Mouse (Mus musculus) skeletal muscle tissue, adult 2 months (tissue): ENCODE measurements around the gene Pdha1.

Experiments used
- DNase-seq: peaks from one replicate; pipeline ENCODE4 v3.0.0-alpha.2; 2012; ENCODE audit warnings: low read depth, low spot score

The Pdha1 gene

DNA sequence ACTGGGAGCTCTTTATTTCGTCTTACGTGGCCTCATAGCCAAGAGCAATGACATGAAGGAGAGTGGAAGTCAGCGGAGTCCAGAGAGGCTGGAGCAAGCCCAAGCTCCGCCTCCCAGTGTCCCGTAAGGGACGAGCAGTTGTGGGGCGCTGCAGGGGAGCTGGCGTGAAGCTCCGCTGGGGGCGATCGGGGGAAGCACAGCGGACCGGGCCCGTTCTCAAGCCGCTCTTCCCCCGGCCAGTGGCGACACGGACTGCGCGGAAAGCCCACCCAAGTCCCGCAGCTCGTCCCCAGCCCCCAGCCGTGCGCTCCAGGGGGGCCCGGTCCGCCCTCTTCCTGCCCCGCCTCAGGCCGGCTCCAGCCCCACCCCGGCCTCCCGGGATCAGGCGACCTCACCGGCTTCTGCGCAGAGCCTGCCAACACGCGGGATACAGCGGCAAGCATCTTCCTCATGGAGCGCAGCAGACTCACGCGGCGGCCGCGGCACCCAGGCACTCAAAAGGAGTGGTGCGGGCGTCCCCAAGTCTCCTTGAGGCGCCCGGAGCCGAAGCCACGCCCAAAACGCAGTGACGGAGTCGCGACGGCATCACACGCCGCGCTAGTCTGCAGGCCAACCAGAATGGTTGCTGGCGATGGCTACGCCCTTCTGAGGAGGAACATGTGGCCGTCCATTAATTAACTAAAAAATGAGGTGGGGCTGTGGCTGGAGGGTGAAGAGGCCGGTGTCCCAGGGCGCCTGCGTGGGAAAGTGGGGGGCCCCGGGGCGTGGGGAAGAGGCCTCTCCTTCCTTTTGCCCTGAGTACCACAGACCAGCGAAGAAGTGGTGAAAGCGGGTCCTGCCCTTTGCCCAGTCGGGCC is at the start of gene Pdha1:
Gene Pdha1, minus strand, starts transcription at position 553 of the 857 bp plus-strand sequence.
- peak; percentile 88 for DNase-seq

DNA sequence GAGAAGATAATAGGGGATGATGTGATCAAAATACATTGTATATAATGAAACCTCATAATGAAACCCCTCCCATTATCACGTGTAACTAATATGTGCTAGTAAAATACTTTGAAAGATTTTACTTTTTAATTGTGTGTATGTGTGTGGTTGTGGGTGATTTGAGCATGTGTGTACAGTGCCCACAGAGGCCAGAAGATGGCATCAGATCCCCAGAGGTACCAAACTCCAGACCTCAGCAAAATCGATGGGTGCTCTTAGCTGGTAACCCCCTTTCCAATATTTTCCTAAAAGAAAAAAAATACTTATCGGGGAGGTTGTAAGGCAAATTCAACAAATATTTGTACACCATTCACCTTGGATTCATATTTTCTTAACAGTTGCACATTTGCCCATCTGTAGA is 40.8 kb upstream of the Pdha1 start:
- DNase-seq: no peak

DNA sequence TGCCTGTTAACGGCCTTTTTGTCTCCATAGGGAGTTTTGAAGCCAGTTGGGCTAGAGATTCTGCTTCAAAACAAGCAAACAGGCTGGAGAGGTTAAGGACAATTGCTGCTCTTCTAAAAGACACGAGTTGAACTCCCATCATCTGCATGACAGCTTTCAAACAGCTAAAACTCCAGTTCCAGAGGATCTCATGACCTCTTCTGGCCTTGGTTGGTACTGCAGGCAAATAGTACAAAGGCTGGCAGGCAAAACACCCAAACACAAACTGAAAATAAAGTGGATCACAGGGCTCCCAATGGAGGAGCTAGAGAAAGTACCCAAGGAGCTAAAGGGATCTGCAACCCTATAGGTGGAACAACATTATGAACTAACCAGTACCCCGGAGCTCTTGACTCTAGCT is 31.9 kb upstream of the Pdha1 start:
- peak; percentile 16 for DNase-seq

DNA sequence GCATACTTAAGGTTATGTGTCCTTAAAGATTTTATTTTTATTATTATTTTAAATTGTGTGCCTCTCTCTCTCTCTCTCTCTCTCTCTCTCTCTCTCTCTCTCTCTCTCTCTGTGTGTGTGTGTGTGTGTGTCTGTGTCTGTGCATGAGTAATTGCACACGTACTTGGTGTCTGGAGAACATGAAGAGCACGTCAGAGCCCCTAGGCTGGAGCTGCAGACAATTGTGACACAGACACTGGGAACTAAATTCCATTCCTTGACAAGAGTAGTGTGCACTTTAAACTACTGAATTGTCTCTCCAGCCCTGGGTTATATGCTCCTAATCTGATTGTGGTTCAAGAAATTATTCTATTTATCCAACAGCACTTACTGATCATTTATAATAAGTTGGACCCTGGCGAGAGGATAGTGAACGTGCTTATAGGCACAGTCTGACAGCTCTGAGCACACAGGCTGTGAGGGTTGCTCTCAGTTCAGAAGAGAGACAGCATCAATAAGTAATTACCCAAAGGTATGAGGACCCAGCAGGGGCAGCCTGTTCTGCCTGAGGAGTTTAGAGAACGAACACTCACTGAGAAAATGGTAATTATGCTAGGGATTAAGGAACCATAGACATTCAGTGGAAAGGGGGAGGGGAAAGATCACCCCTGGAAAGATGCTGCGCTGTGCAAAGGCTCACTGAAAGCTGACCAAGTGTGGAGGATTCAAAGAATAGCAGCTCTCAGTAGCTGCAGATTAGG is 28.2 kb upstream of the Pdha1 start:
- DNase-seq: no peak

DNA sequence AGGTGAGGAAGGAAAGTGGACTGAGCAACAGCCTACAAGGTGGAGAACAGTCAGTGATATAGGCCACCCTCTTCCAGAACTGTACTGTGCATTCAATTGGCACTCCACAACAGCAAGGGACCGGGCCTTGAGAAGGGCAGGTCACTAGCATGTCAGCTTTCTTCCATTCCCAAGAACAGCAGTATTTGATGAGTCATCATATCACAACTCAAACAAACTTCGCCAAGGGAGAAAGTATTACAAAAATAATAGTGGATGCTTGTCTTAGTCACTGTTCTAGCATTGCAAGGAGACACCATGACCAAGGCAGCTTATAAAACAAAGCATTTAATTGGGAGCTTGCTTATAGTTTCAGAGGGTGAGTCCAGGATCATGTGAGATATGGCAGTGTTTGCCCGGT is 26.0 kb upstream of the Pdha1 start:
- no peak for DNase-seq

DNA sequence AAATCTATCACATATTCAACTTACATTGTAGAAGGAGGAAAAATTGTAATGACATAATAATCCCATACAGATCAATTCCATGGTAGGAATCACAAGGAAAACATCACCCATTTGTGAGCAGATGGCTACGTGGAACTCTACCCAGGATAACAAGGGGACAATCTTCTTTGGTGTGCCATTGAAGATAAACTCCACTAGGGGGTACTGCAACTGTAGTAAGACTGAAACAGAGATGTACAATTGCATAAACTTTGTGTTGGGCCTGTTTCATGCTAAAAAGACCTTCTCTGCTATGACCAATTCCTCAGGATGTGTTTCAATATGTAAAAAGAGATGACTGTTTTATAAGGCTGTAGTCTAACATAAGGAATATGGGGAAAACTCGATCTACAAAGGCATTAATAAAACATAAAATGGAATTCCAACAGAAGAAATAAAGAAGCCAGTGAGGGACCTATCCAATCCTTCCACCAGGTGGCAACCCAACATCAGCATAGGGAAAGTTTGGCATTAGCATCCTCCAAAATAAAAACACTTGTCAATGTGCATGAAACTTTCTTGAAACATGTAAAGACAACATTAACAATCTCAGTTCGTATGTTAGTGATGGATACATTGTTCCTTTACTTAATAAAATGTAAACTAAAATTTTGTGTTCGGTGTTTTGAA is 15.1 kb upstream of the Pdha1 start:
- no peak for DNase-seq

DNA sequence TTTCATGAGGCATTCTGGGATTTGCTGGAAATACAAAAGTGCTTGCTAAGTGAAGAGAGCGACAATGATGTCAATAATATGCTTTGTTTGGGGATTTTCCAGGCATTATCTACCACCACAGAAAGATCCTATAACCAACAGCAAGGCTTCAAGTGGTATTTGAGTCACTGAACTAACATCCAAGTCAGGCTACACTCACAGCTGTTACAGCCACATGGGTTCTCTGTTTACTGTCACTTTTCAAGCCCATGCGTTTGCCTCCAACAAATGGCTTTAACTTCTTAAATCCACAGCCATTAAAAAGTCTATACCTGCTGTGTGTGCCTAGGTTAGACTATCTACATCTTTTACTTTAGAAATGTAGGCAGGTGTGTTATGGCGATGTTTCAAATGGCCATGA is 10.6 kb upstream of the Pdha1 start:
- no peak for DNase-seq

DNA sequence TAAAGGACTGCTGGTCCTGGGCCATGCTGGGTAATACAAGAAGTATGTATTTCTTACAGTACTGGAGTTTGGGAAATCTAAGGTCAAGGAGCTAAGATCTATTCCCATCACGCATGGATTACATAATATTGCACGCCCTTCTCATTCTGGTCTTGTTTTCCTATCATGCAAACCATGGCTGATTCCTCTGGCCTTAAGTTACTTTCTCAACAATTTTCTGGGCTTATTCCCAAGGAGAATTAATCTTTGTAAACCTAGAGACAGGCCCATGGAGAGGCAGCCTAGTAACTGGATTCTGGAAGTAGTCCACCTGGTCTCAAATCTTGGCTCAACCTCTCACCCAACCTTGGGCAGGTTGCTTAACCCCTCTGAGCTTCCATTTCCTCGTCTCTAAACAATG is 9.2 kb upstream of the Pdha1 start:
- no peak for DNase-seq

DNA sequence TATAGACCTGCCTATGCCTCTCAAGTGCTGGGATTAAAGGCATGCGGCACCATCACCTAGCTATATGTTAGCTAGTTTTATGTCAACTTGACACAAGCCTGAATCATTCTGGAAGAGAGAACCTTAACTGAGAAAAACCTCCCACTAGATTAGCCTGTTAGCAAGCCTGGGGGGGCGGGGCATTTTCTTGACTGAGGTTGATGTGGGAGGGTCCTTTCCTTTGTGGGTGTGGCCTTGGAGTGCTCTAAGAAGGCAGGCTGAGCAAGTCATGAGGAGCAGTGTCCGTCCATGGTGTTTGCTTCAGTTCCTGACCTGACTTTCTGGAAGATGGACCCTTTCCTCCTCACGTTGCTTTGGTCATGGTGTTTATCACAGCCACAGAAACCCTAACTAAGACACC is 8.6 kb upstream of the Pdha1 start:
- DNase-seq: no peak

DNA sequence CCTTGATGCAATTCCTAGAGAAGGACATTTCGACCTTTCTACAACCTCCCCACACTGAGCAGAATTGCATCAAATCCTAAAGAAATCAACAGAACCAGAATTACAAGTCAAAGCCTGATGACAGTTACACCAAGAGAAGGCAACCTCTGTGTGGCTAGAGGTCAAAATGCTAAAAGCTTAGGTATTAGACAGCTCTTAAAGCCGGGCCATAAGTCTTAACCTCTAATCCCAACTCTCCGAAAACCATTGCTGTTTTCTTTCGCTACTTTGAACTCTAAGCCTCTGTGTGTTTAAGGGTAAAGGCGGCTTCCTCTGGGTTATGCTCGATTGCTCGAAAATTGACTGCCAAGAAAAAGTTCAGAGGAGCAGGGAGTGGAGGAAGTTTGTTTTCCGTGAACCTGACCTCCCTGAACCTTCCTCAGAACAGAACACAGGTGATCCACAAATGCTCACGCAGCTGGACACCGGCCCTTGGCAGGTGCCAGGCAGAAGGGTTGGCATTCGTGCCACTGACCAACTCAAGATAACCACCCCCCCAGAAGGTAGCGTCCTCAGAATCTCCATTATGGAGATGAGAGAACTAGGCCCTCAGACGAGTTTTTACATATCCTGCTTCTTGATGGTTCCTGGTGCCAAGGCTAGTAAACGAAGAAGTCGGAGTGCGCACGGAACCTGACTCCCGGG is 894 bp downstream of the Pdha1 start:
- no peak for DNase-seq

DNA sequence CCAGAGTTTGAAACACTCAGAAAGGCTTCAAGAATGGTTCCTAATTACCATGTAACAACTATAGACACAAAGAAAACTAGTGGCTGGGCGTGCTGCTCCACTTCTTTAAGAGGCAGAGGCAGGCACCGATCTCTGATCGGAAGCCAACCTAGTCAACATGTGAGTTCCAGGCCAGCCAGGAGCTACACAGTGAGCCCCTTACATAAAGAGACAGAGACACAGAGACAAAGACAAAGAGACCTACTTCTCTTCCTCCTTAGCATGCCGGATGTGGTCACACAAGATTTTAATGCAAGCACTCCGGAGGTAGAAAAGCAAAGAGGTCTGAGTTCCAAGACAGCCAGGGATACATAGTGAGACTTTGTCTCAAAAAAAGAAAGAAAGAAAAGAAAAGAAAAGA is 2.1 kb downstream of the Pdha1 start:
- DNase-seq: no peak

DNA sequence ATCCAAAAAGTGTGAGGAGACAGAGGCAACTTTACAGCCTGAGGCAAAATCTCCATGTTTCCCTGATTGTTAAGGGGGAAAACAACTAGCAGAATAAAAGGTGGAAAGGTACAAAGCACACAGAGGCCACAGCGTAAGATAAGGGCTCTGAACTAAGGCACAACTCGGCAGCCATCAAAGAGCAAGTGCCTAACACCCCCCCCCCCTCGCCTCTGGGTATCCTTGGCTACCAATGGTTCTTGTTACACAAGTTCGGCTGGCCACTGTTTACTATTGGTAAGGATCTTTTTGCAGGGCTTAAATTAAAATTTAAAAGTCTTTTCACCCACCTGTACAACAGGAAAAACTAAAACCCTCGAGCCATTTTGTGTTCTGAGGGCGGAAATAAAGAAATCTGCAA is 2.5 kb downstream of the Pdha1 start:
- DNase-seq: no peak

DNA sequence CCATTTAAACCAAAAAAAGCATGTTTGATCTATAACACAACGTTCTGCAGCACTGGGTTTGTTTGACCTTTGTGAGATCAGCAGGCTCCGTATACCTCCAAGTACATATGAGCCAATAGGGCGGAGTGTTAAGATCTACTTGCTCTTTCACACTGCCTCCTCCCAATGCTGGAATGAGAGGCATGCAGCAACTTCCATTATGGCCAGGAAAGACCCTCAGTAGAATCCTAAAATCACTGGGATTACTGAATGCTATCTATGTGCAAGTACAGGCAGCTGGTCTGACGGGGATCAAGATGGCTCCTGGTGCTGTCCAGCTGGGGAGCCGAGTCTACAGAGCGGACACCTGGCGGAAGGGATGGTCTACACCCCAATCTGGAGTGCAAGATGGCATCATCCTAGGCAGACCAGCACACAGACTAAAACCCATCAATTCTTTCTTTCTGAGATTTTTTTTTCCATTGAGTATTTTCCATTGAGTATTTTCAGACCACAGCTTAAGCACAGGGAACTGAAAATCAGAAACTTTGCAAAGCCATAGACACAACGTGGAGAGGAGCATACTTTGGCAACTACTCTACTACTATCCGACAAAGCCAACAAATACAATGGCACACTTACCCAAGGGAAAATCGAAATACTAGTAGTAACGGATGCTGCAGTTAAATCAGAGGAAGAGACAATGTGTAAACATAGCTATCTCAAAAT is 3.9 kb downstream of the Pdha1 start:
- no peak for DNase-seq

DNA sequence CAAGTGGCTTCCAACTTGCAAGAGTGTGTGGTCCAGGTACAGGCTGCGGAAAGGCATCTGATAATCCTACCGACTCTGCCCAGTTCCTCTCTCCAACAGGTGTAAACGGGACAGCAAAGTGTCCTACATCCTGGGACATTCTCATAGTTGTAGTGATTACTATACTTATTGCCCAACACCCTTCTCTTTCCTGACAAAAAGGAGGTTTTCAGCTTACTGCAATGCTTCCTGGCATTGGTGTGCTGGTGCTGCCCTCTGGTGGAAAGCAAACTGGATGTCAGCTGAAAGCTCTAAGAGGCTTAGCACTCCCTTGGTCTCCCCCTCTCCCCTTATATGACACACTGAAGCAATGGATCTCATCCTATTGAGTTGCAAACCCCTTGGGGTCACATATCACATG is 21.6 kb downstream of the Pdha1 start:
- no peak for DNase-seq

DNA sequence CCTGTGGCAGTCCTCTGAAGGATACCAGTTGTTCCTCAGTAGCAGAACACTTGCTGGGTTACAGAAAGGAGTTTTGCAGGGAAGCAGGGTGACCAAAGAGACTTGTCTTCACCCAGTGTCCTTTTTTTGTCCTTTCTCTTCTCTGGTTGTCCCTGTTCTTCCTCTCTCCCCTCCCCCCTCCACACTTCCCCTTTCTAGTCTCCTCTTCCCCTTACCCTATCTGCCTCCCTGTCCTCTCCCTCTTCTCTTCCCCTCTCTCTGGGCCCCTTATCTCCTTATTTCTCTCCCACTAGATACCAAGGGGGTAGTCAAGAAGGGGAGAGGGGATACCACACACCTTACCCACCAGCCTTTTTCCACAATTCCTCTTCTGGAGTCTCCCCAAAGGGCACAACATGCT is 22.1 kb downstream of the Pdha1 start:
- DNase-seq: no peak

DNA sequence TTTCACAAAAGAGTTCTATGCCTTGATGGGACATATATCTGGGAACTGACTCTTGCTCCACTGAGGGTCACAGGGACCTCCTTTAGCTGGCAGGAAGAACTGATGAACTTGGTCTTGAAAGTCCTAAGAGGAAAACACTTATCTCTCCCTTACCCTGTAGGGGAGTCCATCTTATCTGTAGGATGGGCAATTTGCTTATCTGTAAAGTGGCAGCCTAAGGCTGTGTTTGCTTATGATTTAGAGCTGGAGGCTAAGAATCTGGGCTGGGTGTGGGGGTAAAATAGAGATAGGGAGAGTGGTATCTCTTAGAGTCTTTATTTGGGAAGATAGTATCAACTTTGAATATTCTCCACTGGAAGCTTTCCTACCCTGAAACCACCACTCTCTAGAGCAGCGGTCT is 24.4 kb downstream of the Pdha1 start:
- DNase-seq: no peak

DNA sequence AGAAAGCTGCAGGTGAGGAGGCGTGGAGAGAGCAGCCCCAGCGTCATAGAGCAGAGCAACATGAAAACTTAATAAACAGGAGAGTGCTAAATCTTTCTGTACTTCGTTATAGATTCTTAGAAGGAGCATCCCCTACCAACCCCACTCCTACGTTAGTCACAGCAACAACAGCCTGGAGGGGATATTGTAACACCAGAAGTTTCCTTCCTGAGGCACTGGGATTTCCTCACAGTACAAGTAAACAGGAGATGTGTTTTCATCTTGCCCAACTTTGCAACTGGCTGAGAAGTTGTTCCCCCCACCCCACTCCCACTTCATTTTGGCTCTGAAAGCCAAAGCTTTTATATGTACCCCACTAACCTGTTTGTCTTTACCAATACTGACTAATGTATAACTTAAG is 30.4 kb downstream of the Pdha1 start:
- no peak for DNase-seq

DNA sequence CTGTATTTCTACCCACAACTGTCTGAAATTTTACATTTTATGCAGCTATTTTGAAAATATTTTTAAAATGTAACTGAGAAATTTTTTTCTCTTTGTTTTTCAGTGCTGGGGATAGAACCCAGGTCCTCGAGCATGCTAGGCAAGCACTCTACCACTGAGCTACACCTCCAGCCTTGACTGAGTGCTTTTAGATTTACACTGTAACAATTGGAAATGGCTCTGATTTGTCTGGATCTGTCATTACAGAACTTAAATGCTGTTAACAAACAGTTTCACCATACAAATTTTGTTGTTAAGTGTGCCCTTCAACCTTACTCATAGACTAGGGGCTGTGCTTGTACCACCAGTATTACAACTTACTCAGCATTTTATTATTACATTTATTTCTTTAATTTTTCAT is 46.2 kb downstream of the Pdha1 start:
- no peak for DNase-seq
